Mouse (Mus musculus): ENCODE measurements at regions not wholly inside any gene's neighbourhood (a gene's known extent, or its start where the extent isn't known, plus 50 kb on each side); places are given as distances from the start of the nearest gene placed in this dataset.

GRCm38 (mm10) chr11:19202602-19203517 is 184.1 kb upstream of the Meis1 start:
- H3K27ac ChIP-seq (ENCODE audit: control insufficient read depth, insufficient read depth, low read depth, low read length, poor library complexity), result no peak overlapping the region
- no peak overlapping the region for H3K4me3 ChIP-seq (replicated peaks; ENCODE audit: control insufficient read depth, low read depth, low read length)
- 64% methylated on average over 8 of the region's 8 CpGs for WGBS
- H3K4me1 ChIP-seq (ENCODE audit: control insufficient read depth, insufficient read depth, low read length), result no peaks in the 10 kb centered on the region
- TF ChIP-seq CTCF (IDR thresholded peaks at IDR 0.05; ENCODE audit: control insufficient read depth, insufficient read depth, low read length) (no peak), POLR2A (IDR thresholded peaks at IDR 0.05; ENCODE audit: borderline replicate concordance, control insufficient read depth, low read depth, low read length) (no peak)

- H3K4me3 ChIP-seq (replicated peaks; ENCODE audit: control insufficient read depth, low read depth, low read length), result no peak overlapping the region
- H3K27ac ChIP-seq (ENCODE audit: control insufficient read depth, insufficient read depth, low read depth, low read length, poor library complexity), result no peak overlapping the region
- no peaks in the 10 kb centered on the region for H3K4me1 ChIP-seq (ENCODE audit: control insufficient read depth, insufficient read depth, low read length)
- TF ChIP-seq POLR2A (IDR thresholded peaks at IDR 0.05; ENCODE audit: borderline replicate concordance, control insufficient read depth, low read depth, low read length), result no peak
- TF ChIP-seq CTCF (IDR thresholded peaks at IDR 0.05; ENCODE audit: control insufficient read depth, insufficient read depth, low read length), result no peak
- WGBS, result 26% methylated on average over 4 of the region's 4 CpGs
Observed at GRCm38 (mm10) chr11:19203518-19203900, 184.7 kb upstream of the Meis1 start.

GRCm38 (mm10) chr11:19203968-19204367 is 185.2 kb upstream of the Meis1 start:
- H3K27ac ChIP-seq (ENCODE audit: control insufficient read depth, insufficient read depth, low read depth, low read length, poor library complexity), result no peak overlapping the region
- 57% methylated on average over 5 of the region's 5 CpGs for WGBS
- H3K4me1 ChIP-seq (ENCODE audit: control insufficient read depth, insufficient read depth, low read length), result no peaks in the 10 kb centered on the region
- no peak overlapping the region for H3K4me3 ChIP-seq (replicated peaks; ENCODE audit: control insufficient read depth, low read depth, low read length)
- TF ChIP-seq CTCF (IDR thresholded peaks at IDR 0.05; ENCODE audit: control insufficient read depth, insufficient read depth, low read length) (no peak), POLR2A (IDR thresholded peaks at IDR 0.05; ENCODE audit: borderline replicate concordance, control insufficient read depth, low read depth, low read length) (no peak)

- WGBS, result 84% methylated on average over 7 of the region's 7 CpGs
- Histone ChIP-seq H3K27ac (ENCODE audit: control insufficient read depth, insufficient read depth, low read depth, low read length, poor library complexity) (no peak overlapping the region), H3K4me3 (replicated peaks; ENCODE audit: control insufficient read depth, low read depth, low read length) (no peak overlapping the region), H3K4me1 (ENCODE audit: control insufficient read depth, insufficient read depth, low read length) (no peaks in the 10 kb centered on the region)
- TF ChIP-seq POLR2A (IDR thresholded peaks at IDR 0.05; ENCODE audit: borderline replicate concordance, control insufficient read depth, low read depth, low read length) (no peak), CTCF (IDR thresholded peaks at IDR 0.05; ENCODE audit: control insufficient read depth, insufficient read depth, low read length) (no peak)
Observed at GRCm38 (mm10) chr11:19204521-19204920, 185.7 kb upstream of the Meis1 start.

- Histone ChIP-seq H3K27ac (ENCODE audit: control insufficient read depth, insufficient read depth, low read depth, low read length, poor library complexity) (no peak overlapping the region), H3K4me1 (ENCODE audit: control insufficient read depth, insufficient read depth, low read length) (no peaks in the 10 kb centered on the region), H3K4me3 (replicated peaks; ENCODE audit: control insufficient read depth, low read depth, low read length) (no peak overlapping the region)
- TF ChIP-seq CTCF (IDR thresholded peaks at IDR 0.05; ENCODE audit: control insufficient read depth, insufficient read depth, low read length), result no peak
- TF ChIP-seq POLR2A (IDR thresholded peaks at IDR 0.05; ENCODE audit: borderline replicate concordance, control insufficient read depth, low read depth, low read length), result no peak
Observed at GRCm38 (mm10) chr11:19205174-19205573, 186.4 kb upstream of the Meis1 start.

- Histone ChIP-seq H3K27ac (ENCODE audit: control insufficient read depth, insufficient read depth, low read depth, low read length, poor library complexity) (no peak overlapping the region), H3K4me3 (replicated peaks; ENCODE audit: control insufficient read depth, low read depth, low read length) (no peak overlapping the region), H3K4me1 (ENCODE audit: control insufficient read depth, insufficient read depth, low read length) (no peaks in the 10 kb centered on the region)
- no peak for TF ChIP-seq POLR2A (IDR thresholded peaks at IDR 0.05; ENCODE audit: borderline replicate concordance, control insufficient read depth, low read depth, low read length)
- no peak for TF ChIP-seq CTCF (IDR thresholded peaks at IDR 0.05; ENCODE audit: control insufficient read depth, insufficient read depth, low read length)
- 79% methylated on average over 3 of the region's 3 CpGs for WGBS
Observed at GRCm38 (mm10) chr11:19219476-19219875, 200.7 kb upstream of the Meis1 start.

- no peaks in the 10 kb centered on the region for H3K4me1 ChIP-seq (ENCODE audit: control insufficient read depth, insufficient read depth, low read length)
- H3K27ac ChIP-seq (ENCODE audit: control insufficient read depth, insufficient read depth, low read depth, low read length, poor library complexity), result no peak overlapping the region
- 71% methylated on average over 1 of the region's 1 CpGs for WGBS
- TF ChIP-seq POLR2A (IDR thresholded peaks at IDR 0.05; ENCODE audit: borderline replicate concordance, control insufficient read depth, low read depth, low read length), result no peak
- TF ChIP-seq CTCF (IDR thresholded peaks at IDR 0.05; ENCODE audit: control insufficient read depth, insufficient read depth, low read length), result no peak
- no peak overlapping the region for H3K4me3 ChIP-seq (replicated peaks; ENCODE audit: control insufficient read depth, low read depth, low read length)
Observed at GRCm38 (mm10) chr11:19221442-19221841, 202.7 kb upstream of the Meis1 start.

GRCm38 (mm10) chr11:19226756-19227155 is 208.0 kb upstream of the Meis1 start:
- Histone ChIP-seq H3K4me3 (replicated peaks; ENCODE audit: control insufficient read depth, low read depth, low read length) (no peak overlapping the region), H3K27ac (ENCODE audit: control insufficient read depth, insufficient read depth, low read depth, low read length, poor library complexity) (no peak overlapping the region), H3K4me1 (ENCODE audit: control insufficient read depth, insufficient read depth, low read length) (no peaks in the 10 kb centered on the region)
- no peak for TF ChIP-seq CTCF (IDR thresholded peaks at IDR 0.05; ENCODE audit: control insufficient read depth, insufficient read depth, low read length)
- no peak for TF ChIP-seq POLR2A (IDR thresholded peaks at IDR 0.05; ENCODE audit: borderline replicate concordance, control insufficient read depth, low read depth, low read length)
- WGBS, result 69% methylated on average over 2 of the region's 2 CpGs
